Mouse (Mus musculus) heart, postnatal 0 days (tissue): ENCODE measurements around the gene Mettl14. TPM values are rescaled to one million over a fixed set of nuclear protein-coding genes. Genes with fewer than 3 reads are reported as not detected.
"Not testable (repeated sequence)": the region's sequence is repeated elsewhere in the genome, so short reads cannot be mapped to it uniquely, and the experiment has no call there.

Experiments
- ATAC-seq: fragments of 200-750 bp; cut with Nextera tagmentation; 2 replicates; pipeline ENCODE4 v1.8.0; 2017; ENCODE audit warnings: low read depth, moderate number of reproducible peaks, moderate library complexity; ENCODE audit not compliant: insufficient read depth
- DNase-seq: peaks from one replicate; pipeline ENCODE4 v3.0.0-alpha.2; 2016; ENCODE audit warnings: low spot score
- H3K27ac ChIP-seq: fragments of 300-500 bp; sonication (generic); 2 replicates; pipeline ENCODE4 v1.5.1; 2014; ENCODE audit warnings: low read depth, mild to moderate bottlenecking
- H3K27me3 ChIP-seq: fragments of 300-500 bp; sonication (generic); 2 replicates; pipeline ENCODE4 v1.6.1; 2014; ENCODE audit warnings: low read length, mixed read lengths; ENCODE audit not compliant: control insufficient read depth, insufficient read depth
- H3K36me3 ChIP-seq: fragments of 300-500 bp; sonication (generic); replicated peaks from 2 replicates; pipeline ENCODE4 v1.6.1; 2014; ENCODE audit warnings: low read length, mixed read lengths; ENCODE audit not compliant: control insufficient read depth, insufficient read depth
- H3K4me1 ChIP-seq: fragments of 300-500 bp; sonication (generic); 2 replicates; pipeline ENCODE4 v1.6.1; 2014; ENCODE audit warnings: antibody characterized with exemption; ENCODE audit not compliant: control insufficient read depth, insufficient read depth
- H3K4me2 ChIP-seq: fragments of 300-500 bp; sonication (generic); 2 replicates; pipeline ENCODE4 v1.6.1; 2014; ENCODE audit warnings: low read depth, mild to moderate bottlenecking, low read length, moderate library complexity
- H3K4me3 ChIP-seq: fragments of 300-500 bp; sonication (generic); 2 replicates; pipeline ENCODE4 v1.5.1; 2014; ENCODE audit warnings: low read depth, low read length
- H3K9ac ChIP-seq: fragments of 300-500 bp; sonication (generic); replicated peaks from 2 replicates; pipeline ENCODE4 v1.6.1; 2014; ENCODE audit warnings: low read depth, low read length, mixed read lengths
- H3K9me3 ChIP-seq: fragments of 300-500 bp; sonication (generic); replicated peaks from 2 replicates; pipeline ENCODE4 v1.6.1; 2016; ENCODE audit warnings: low read length; ENCODE audit not compliant: control insufficient read depth
- CTCF ChIP-seq: IDR thresholded peaks from 2 replicates; pipeline ENCODE4 v1.5.1; 2016; ENCODE audit warnings: antibody characterized with exemption, control low read depth, low read depth
- EP300 ChIP-seq: IDR thresholded peaks from 2 replicates; pipeline ENCODE4 v1.6.1; 2016; ENCODE audit warnings: antibody characterized with exemption, low read depth
- WGBS: fragments of 180-500 bp; shearing (Covaris S2); extraction: QIAGEN DNeasy Blood & Tissue Kit; methylation state at CpG from one replicate; pipeline ENCODE4 v1.1.7; 2014; 5-methylcytosine and 5-hydroxymethylcytosine counted together
- polyA plus RNA-seq: library from polyadenylated mRNA; unstranded; fragments of >200 nt; fragmentation: Nextera tagmentation; extraction: Ambion mirVana; gene quantifications from 2 replicates; pipeline ENCODE4 v1.2.1, GENCODE M21; 2015
- total RNA-seq: library from RNA; depleted of rRNA; stranded (reverse); fragments of >200 nt; gene quantifications from 2 replicates; pipeline ENCODE4 v1.2.3, GENCODE M21; 2014; ENCODE audit warnings: low replicate concordance

Gene Mettl14
- total and polyA plus RNA-seq, 2 experiments from 2014 or later: 4.7 to 15.1 TPM

DNA sequence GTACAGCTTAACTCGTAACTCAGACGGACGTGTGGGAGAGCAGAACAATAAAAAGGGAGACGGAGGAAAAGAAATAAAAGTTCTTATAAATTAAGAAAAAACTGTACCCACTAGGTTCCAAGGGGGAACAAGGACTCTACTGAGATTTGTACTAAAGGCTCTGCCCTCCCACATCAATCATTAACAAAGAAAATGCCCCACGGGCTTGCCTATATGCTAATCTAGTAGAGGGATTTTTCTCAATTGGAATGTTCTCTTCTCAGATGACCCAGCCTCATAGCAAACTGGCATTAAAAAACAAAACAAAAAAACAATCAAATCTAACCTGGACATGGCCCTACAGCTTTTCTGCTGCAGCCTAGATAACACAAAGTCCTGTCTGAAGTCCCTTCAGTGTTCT is 9.7 kb upstream of the Mettl14 start:
- H3K4me3 ChIP-seq: no peak overlapping the region
- H3K4me1 ChIP-seq: no peaks in the 10 kb centered on the region
- no peaks in the 10 kb centered on the region for H3K36me3 ChIP-seq
- TF ChIP-seq CTCF (no peak), EP300 (no peak)
- DNase-seq (no peak), ATAC-seq (no peak)
- no peaks in the 10 kb centered on the region for H3K9me3 ChIP-seq
- H3K9ac ChIP-seq: no peak overlapping the region
- 83% methylated on average over 5 of the region's 5 CpGs for WGBS
- H3K27ac ChIP-seq: no peak overlapping the region
- no peak overlapping the region for H3K4me2 ChIP-seq
- no peaks in the 10 kb centered on the region for H3K27me3 ChIP-seq

- H3K9ac ChIP-seq: no peak overlapping the region
- TF ChIP-seq EP300 (no peak), CTCF (no peak)
- H3K36me3 ChIP-seq: no peaks in the 10 kb centered on the region
- no peak for ATAC-seq
- H3K9me3 ChIP-seq: no peaks in the 10 kb centered on the region
- no peak overlapping the region for H3K27ac ChIP-seq
- H3K27me3 ChIP-seq: no peaks in the 10 kb centered on the region
- DNase-seq: no peak
- H3K4me2 ChIP-seq: no peak overlapping the region
- H3K4me3 ChIP-seq: no peak overlapping the region
- no peaks in the 10 kb centered on the region for H3K4me1 ChIP-seq
- 65% methylated on average over 4 of the region's 4 CpGs for WGBS
These were observed 5.3 kb upstream of the Mettl14 start for GRCm38 (mm10) chr3:123391180-123391579.

- H3K4me1 ChIP-seq, H3K27me3 ChIP-seq, H3K36me3 ChIP-seq, DNase-seq, H3K9me3 ChIP-seq: not testable (repeated sequence)
- Histone ChIP-seq H3K4me3 (peak overlapping the region; percentile 77), H3K27ac (peak overlapping the region; percentile 90), H3K9ac (peak overlapping the region; percentile 73), H3K4me2 (peak overlapping the region; percentile 85)
- peak; percentile 48 for ATAC-seq
- WGBS: 15% methylated on average over 12 of the region's 12 CpGs
These were observed 361 bp upstream of the Mettl14 start for GRCm38 (mm10) chr3:123386157-123386780.

- peaks cover 14% of the 10 kb centered on the region for H3K36me3 ChIP-seq
- H3K4me2 ChIP-seq: peak overlapping the region; percentile 85
- H3K4me3 ChIP-seq: peak overlapping the region; percentile 77
- H3K9ac ChIP-seq: peak overlapping the region; percentile 73
- 10% methylated on average over 6 of the region's 6 CpGs for WGBS
- peak overlapping the region; percentile 90 for H3K27ac ChIP-seq
- no peaks in the 10 kb centered on the region for H3K9me3 ChIP-seq
- ATAC-seq: no peak
- H3K27me3 ChIP-seq: no peaks in the 10 kb centered on the region
- TF ChIP-seq CTCF (no peak), EP300 (no peak)
- H3K4me1 ChIP-seq: peaks cover 9% of the 10 kb centered on the region; the same call in 1 of the 2 replicates
- DNase-seq: no peak
These were observed 806 bp downstream of the Mettl14 start for GRCm38 (mm10) chr3:123385118-123385485.

- no peak overlapping the region for H3K9ac ChIP-seq
These were observed 1.5 kb downstream of the Mettl14 start for GRCm38 (mm10) chr3:123384435-123384834.

GRCm38 (mm10) chr3:123376562-123376961 is 9.3 kb downstream of the Mettl14 start:
- no peak for TF ChIP-seq CTCF
- TF ChIP-seq EP300: no peak
- H3K36me3 ChIP-seq: peaks cover 50% of the 10 kb centered on the region
- WGBS: 95% methylated on average over 3 of the region's 3 CpGs
- H3K4me1 ChIP-seq: no peaks in the 10 kb centered on the region
- H3K27me3 ChIP-seq: no peaks in the 10 kb centered on the region
- no peak overlapping the region for H3K4me3 ChIP-seq
- no peak overlapping the region for H3K4me2 ChIP-seq
- no peaks in the 10 kb centered on the region for H3K9me3 ChIP-seq
- no peak for DNase-seq
- ATAC-seq: no peak
- H3K9ac ChIP-seq: no peak overlapping the region
- H3K27ac ChIP-seq: no peak overlapping the region

More at GRCm38 (mm10) chr3:123384435-123384834, 1.5 kb downstream of the Mettl14 start:
- ATAC-seq (no peak), DNase-seq (no peak)
- Histone ChIP-seq H3K4me2 (0 out of 2 replicates have a peak overlapping the region, but pooled peaks have one; percentile 85), H3K36me3 (peaks cover 21% of the 10 kb centered on the region), H3K9me3 (no peaks in the 10 kb centered on the region), H3K4me1 (peaks cover 9% of the 10 kb centered on the region; the same call in 1 of the 2 replicates), H3K4me3 (no peak overlapping the region), H3K27ac (no peak overlapping the region), H3K27me3 (no peaks in the 10 kb centered on the region)
- 85% methylated on average over 7 of the region's 7 CpGs for WGBS
- TF ChIP-seq CTCF (no peak), EP300 (no peak)
